Mouse (Mus musculus): Measurements from ENCODE around the gene Gm21409. TPM values are rescaled to one million over a fixed set of nuclear protein-coding genes. Genes with fewer than 3 reads are reported as not detected.

The Gm21409 gene
- not detected in 2 replicates for polyA plus RNA-seq (2012; rRNA removed)

GRCm38 (mm10) chrY:84746385-84746784 lies at the start of gene Gm21409:
Gene Gm21409 (plus strand): TSS chrY:84746685.

Other genes with a start within 250 kb of the Gm21409 start
- not detected in 2 replicates for gene Gm21394, start 181.8 kb upstream of the Gm21409 start, polyA plus RNA-seq (2012; rRNA removed)